Mouse (Mus musculus): Measurements from ENCODE around the gene Inafm1.

DNA sequence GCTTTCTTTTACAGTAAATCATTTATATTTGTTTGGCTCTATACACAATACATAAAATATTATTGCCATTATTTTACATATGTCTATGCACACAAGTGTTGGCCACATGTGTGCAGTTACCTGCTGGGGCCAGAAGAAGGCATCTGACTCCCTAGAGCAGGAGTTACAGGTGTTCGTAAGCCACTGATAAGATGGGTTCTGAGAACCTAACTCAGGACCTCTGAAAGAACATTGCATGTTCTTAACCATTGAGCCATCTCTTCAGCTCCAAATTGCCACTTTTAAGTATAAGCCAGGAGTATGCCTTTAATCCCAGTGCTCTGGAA is 32.5 kb downstream of the Inafm1 start:
- no peak for TF ChIP-seq CTCF (IDR thresholded peaks at IDR 0.05; ENCODE audit: control insufficient read depth, insufficient read depth, low read length)
- TF ChIP-seq POLR2A (IDR thresholded peaks at IDR 0.05; ENCODE audit: borderline replicate concordance, control insufficient read depth, low read depth, low read length): no peak
